Mouse (Mus musculus): ENCODE results near the gene Scyl3. TPM values are rescaled to one million over a fixed set of nuclear protein-coding genes. Genes with fewer than 3 reads are reported as not detected.

The Scyl3 gene
- total and polyA plus RNA-seq, 3 experiments = 5.6 to 20.0 (median 18.5) TPM

DNA sequence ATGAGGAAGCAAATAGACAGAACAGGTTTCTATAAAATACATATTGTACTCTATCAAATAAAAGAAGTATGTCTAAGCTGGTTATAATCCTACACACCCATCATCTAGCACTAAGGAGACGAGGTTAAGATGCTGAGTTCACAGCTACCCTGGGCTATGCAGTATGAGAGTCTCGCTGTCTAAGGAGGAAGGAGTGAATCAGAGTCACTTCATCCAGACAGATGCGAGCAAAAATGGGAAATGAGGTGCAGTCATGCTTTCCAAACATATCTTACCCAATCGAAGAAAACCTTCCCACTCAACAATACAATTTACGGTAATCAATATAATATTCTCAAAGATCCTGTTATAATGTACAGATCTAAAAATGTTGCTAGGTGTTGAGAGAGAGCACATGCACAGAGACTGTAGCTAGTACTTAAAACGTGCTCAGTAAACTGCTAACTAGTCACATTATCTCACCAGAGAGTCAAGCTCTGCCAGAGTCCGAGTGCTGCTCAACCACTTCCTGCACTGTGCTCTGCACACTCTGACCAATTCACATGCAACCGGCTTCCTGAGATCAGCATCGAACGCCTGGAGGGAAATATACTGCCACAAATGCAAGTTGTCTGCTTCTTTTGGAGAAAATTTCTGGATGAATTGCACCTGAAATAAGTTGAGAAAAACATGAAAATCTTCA is 35.2 kb downstream of the Scyl3 start:
- no peak for DNase-seq

GRCm38 (mm10) chr1:163974471-163974870 is 45.6 kb downstream of the Scyl3 start:
- DNase-seq = no peak

DNA sequence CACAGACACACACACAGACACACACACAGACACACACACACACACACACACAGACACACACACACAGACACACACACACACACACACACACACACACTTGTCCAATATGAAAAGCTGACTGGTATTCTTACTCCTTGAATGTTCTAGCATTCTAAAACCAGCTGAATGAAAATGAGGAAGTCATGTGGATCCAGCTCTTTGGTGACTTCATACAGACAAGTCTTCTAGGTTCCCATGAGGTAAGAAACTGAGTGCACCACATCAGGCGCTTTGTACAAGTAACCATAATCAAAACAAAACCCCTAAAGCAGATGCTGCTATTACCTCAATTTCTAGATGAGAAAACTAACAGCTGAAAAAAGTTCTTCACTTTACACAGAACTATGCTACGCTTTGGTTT is 46.2 kb downstream of the Scyl3 start:
- no peak for DNase-seq

DNA sequence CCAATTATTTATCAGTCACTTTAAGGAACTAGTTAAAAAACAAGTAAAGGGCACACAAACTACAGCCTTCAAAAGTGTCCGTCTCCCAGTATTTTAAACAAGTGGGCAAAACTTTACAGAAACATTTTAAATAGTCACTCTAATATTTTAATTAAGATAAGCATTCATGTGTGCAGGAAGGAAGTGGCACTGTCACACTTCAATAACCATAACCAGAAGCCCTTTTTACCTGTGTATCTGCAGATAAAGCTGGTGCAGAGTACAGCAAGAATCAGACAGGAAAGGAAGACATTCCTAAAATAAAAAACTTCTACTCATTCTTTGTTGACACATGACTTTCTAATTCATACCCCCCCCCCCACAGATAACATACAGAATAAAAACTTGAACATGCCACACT is 47.6 kb downstream of the Scyl3 start:
- no peak for DNase-seq

- no peak for DNase-seq
Measured at GRCm38 (mm10) chr1:163992371-163992770, 63.5 kb downstream of the Scyl3 start.

- DNase-seq = no peak
Measured at GRCm38 (mm10) chr1:163994173-163994720, 65.3 kb downstream of the Scyl3 start.

GRCm38 (mm10) chr1:163994721-163995608 is 66.1 kb downstream of the Scyl3 start, which contains the start of the genes BC055324 and Mettl18:
BC055324 (minus strand) TSS chr1:163994796.
Mettl18 (plus strand) TSS chr1:163994889.
- DNase-seq = peak; percentile 92

GRCm38 (mm10) chr1:163995609-163995913 is 66.7 kb downstream of the Scyl3 start:
- no peak for DNase-seq

- DNase-seq = no peak
Measured at GRCm38 (mm10) chr1:164001831-164002452, 73.0 kb downstream of the Scyl3 start.

GRCm38 (mm10) chr1:164004311-164004710 is 75.4 kb downstream of the Scyl3 start:
- no peak for DNase-seq

Other genes with a start within 250 kb of the Scyl3 start
- gene Mettl11b, start 203.9 kb upstream of the Scyl3 start, total RNA-seq (2021) = not detected
- not detected in 2 replicates for gene Mettl11b, start 203.9 kb upstream of the Scyl3 start, polyA plus RNA-seq (2012; rRNA removed)
- 10 to 100 TPM; 18.6 to 23.5 TPM for gene Kifap3, start 149.5 kb upstream of the Scyl3 start, total RNA-seq (2021)
- 4.1 and 4.2 TPM in 2 replicates for gene Kifap3, start 149.5 kb upstream of the Scyl3 start, polyA plus RNA-seq (2012; rRNA removed)
- gene BC055324, start 65.7 kb downstream of the Scyl3 start, total RNA-seq (2021) = 1 to 10 TPM; 1.6 to 1.8 TPM
- gene BC055324, start 65.7 kb downstream of the Scyl3 start, polyA plus RNA-seq (2012; rRNA removed) = 0.16 and 0.39 TPM in 2 replicates
- 1 to 10 TPM; 3.9 to 4.6 TPM for gene Mettl18, start 65.8 kb downstream of the Scyl3 start, total RNA-seq (2021)
- 0.09 and 0.22 TPM in 2 replicates for gene Mettl18, start 65.8 kb downstream of the Scyl3 start, polyA plus RNA-seq (2012; rRNA removed)
- gene Sele, start 119.1 kb downstream of the Scyl3 start, total RNA-seq (2021) = 1 to 10 TPM; 3.7 to 5.1 TPM
- gene Sele, start 119.1 kb downstream of the Scyl3 start, polyA plus RNA-seq (2012; rRNA removed) = 0.59 and 1.2 TPM in 2 replicates
- 1 to 10 TPM in 1 of 2 experiments, under 1 TPM in 1; 0.63 to 1.1 TPM for gene Sell, start 132.9 kb downstream of the Scyl3 start, total RNA-seq (2021)
- 0.06 and 0.15 TPM in 2 replicates for gene Sell, start 132.9 kb downstream of the Scyl3 start, polyA plus RNA-seq (2012; rRNA removed)
- 1 to 10 TPM; 1.1 TPM for gene Selp, start 186.2 kb downstream of the Scyl3 start, total RNA-seq (2021)
- 0.21 and 0.25 TPM in 2 replicates for gene Selp, start 186.2 kb downstream of the Scyl3 start, polyA plus RNA-seq (2012; rRNA removed)
- 10 to 100 TPM in 1 of 2 experiments, 1 to 10 TPM in 1; 1.1 to 10.2 TPM for gene F5, start 222.7 kb downstream of the Scyl3 start, total RNA-seq (2021)
- gene F5, start 222.7 kb downstream of the Scyl3 start, polyA plus RNA-seq (2012; rRNA removed) = 0.30 and 0.47 TPM in 2 replicates